Mouse (Mus musculus) CD4-positive, CD25-positive, alpha-beta regulatory T cell, adult 4 months (primary cell): ENCODE measurements at regions not wholly inside any gene's neighbourhood (a gene's known extent, or its start where the extent isn't known, plus 50 kb on each side); places are given as distances from the start of the nearest gene placed in this dataset.
"Not testable (repeated sequence)": the region's sequence is repeated elsewhere in the genome, so short reads cannot be mapped to it uniquely, and the experiment has no call there.

Source experiments
- ATAC-seq: one replicate; pipeline ENCODE4 v1.8.0; 2017

GRCm38 (mm10) chr6:68370010-68370409 lies 834.4 kb upstream of the Tacstd2 start:
- ATAC-seq = no peak

GRCm38 (mm10) chr6:68339846-68340245 lies 804.2 kb upstream of the Tacstd2 start:
- no peak for ATAC-seq

GRCm38 (mm10) chr6:68339205-68339604 lies 803.6 kb upstream of the Tacstd2 start:
- ATAC-seq = not testable (repeated sequence)

- ATAC-seq = no peak
Measured at GRCm38 (mm10) chr6:68311409-68311808, 775.8 kb upstream of the Tacstd2 start.

GRCm38 (mm10) chr6:68302133-68302532 lies 766.5 kb upstream of the Tacstd2 start:
- no peak for ATAC-seq

GRCm38 (mm10) chr6:68256725-68257124 lies 721.1 kb upstream of the Tacstd2 start:
- no peak for ATAC-seq

GRCm38 (mm10) chr6:68256151-68256550 lies 720.6 kb upstream of the Tacstd2 start:
- ATAC-seq = no peak

- no peak for ATAC-seq
Measured at GRCm38 (mm10) chr6:68252730-68253129, 717.1 kb upstream of the Tacstd2 start.

- ATAC-seq = not testable (repeated sequence)
Measured at GRCm38 (mm10) chr6:68251320-68251719, 715.7 kb upstream of the Tacstd2 start.

GRCm38 (mm10) chr6:68250392-68250791 lies 714.8 kb upstream of the Tacstd2 start:
- ATAC-seq = not testable (repeated sequence)

- not testable (repeated sequence) for ATAC-seq
Measured at GRCm38 (mm10) chr6:68249259-68249658, 713.7 kb upstream of the Tacstd2 start.

GRCm38 (mm10) chr6:68248018-68248533 lies 712.5 kb upstream of the Tacstd2 start:
- not testable (repeated sequence) for ATAC-seq

- not testable (repeated sequence) for ATAC-seq
Measured at GRCm38 (mm10) chr6:68242749-68243148, 707.2 kb upstream of the Tacstd2 start.

- no peak for ATAC-seq
Measured at GRCm38 (mm10) chr6:68219685-68220084, 684.1 kb upstream of the Tacstd2 start.

- ATAC-seq = peak; percentile 79
Measured at GRCm38 (mm10) chr6:68201448-68201847, 665.9 kb upstream of the Tacstd2 start.

GRCm38 (mm10) chr6:68198031-68198430 lies 662.4 kb upstream of the Tacstd2 start:
- ATAC-seq = no peak

GRCm38 (mm10) chr6:68164792-68165191 lies 629.2 kb upstream of the Tacstd2 start:
- no peak for ATAC-seq

GRCm38 (mm10) chr6:68164111-68164510 lies 628.5 kb upstream of the Tacstd2 start:
- ATAC-seq = not testable (repeated sequence)

- ATAC-seq = no peak
Measured at GRCm38 (mm10) chr6:68151569-68151968, 616.0 kb upstream of the Tacstd2 start.

- no peak for ATAC-seq
Measured at GRCm38 (mm10) chr6:68102481-68102880, 566.9 kb upstream of the Tacstd2 start.
